Mouse (Mus musculus): ENCODE results near the gene Rusc2.

DNA sequence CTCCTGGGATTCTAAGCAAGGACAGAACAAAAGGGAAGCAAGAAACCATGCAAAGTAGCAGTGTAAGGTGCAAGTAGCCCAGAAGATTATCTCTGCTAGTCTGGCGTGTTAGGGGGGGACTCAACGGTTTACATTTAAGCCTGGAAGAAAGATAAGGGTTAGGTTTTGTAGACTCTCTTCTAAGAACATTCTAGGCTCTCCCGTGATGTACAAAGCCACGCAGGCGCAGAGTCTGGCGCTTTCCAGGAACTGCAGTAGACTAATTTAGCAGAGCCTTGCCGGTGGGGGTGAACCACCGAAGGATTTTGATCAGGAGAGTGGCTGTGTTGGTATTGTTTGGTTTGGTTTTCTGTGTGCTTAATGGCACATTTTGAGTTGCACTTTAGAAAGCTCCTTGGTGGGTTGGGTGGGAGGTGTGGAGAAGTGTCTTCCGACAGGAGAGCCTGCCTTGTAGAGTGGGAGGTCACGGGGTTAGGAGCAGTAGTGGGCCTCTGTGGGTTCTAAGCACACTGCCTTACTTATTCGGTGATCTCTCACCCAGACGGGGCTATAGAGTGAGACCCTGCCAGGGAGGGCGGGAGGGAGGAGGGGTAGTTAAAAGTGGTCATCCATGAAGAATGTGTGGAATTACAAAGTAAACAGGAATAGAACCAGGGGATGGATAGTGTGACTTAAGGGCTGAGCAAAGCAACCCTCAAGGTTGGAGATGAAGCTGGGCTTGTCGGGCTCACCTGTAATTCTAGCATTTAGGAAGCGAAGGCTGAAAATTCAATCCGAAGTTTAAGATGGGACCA is 35.7 kb downstream of the Rusc2 start:
- TF ChIP-seq CTCF (IDR thresholded peaks at IDR 0.05; ENCODE audit: insufficient read depth, low read length) (no peak), POLR2A (IDR thresholded peaks at IDR 0.05; ENCODE audit: borderline replicate concordance, extremely low read depth, low read depth, low read length) (no peak)
